Mouse (Mus musculus): ENCODE results near the gene Catsperz.

GRCm38 (mm10) chr19:6913036-6913435, 12.1 kb downstream of the Catsperz start:
- TF ChIP-seq HCFC1 (IDR thresholded peaks at IDR 0.05; ENCODE audit: borderline replicate concordance, insufficient read depth, low read length) (no peak), ZNF384 (IDR thresholded peaks at IDR 0.05; ENCODE audit: low read depth, low read length) (no peak)

All from ES-E14 (cell line).